Mouse (Mus musculus): ENCODE measurements around the gene Dnah10.

- no peak for TF ChIP-seq CTCF (conservative IDR thresholded peaks at IDR 0.05; ENCODE audit: insufficient read depth, insufficient read length, low read depth, low read length)
- no peak for TF ChIP-seq POLR2A (IDR thresholded peaks at IDR 0.05; ENCODE audit: low read depth, low read length)
Measured at GRCm38 (mm10) chr5:124843386-124843785, 118.5 kb downstream of the Dnah10 start.
